ENCODE assay signal across 9 mouse cellular contexts in genomic region chr12:101084881-101085666, GRCm38 (mm10). TPM values are rescaled to one million over a fixed set of nuclear protein-coding genes. Genes with fewer than 3 reads are reported as not detected.
DNase-seq lines count a peak whose midpoint lies in the region; ATAC-seq and TF ChIP-seq lines count a peak whose summit lies in the region.
"Had no signal": no experiment of that assay in that cellular context is flagged by ENCODE, and none has a peak within 500 bp of the region (broad histone marks: within the 10 kb centered on the region; RNA-seq: fewer than 3 reads in every experiment).

No protein-coding gene starts in this region.

- H3K27ac ChIP-seq in heart, embryonic 12.5 days (ENCODE audit: poor library complexity, severe bottlenecking) = no peak overlapping the region
- H3K27ac ChIP-seq in forebrain, embryonic 16.5 days (ENCODE audit: low read length) = no peak overlapping the region
- peak overlapping the region; percentile 95 for H3K27ac ChIP-seq in liver, embryonic 15.5 days (replicated peaks)

- H3K27me3 ChIP-seq in heart, embryonic 12.5 days (replicated peaks) = no peaks in the 10 kb centered on the region
- H3K27me3 ChIP-seq in E14TG2a.4 (ENCODE audit: insufficient read depth, low read length) = no peaks in the 10 kb centered on the region
- no peaks in the 10 kb centered on the region for H3K27me3 ChIP-seq in forebrain, embryonic 16.5 days (replicated peaks; ENCODE audit: control insufficient read depth, insufficient read depth, low read length)
- no peaks in the 10 kb centered on the region for H3K27me3 ChIP-seq in liver, embryonic 15.5 days

- peak overlapping the region; percentile 99 for H3K4me2 ChIP-seq in heart, embryonic 12.5 days
- H3K4me2 ChIP-seq in forebrain, embryonic 16.5 days (ENCODE audit: low read length) = peak overlapping the region; percentile 59
- H3K4me2 ChIP-seq in liver, embryonic 15.5 days = peak overlapping the region; percentile 91

- 0 out of 2 replicates have a peak overlapping the region, but pooled peaks have one; percentile 79 for H3K4me3 ChIP-seq in heart, embryonic 12.5 days
- H3K4me3 ChIP-seq in E14TG2a.4 (replicated peaks; ENCODE audit: low read length) = peak overlapping the region; percentile 99; the same call in 1 of the 2 replicates
- H3K4me3 ChIP-seq in forebrain, embryonic 16.5 days (replicated peaks; ENCODE audit: low read length) = no peak overlapping the region
- no peak overlapping the region for H3K4me3 ChIP-seq in liver, embryonic 15.5 days (replicated peaks)

- no peak for TF ChIP-seq CTCF in E14TG2a.4 (conservative IDR thresholded peaks at IDR 0.05; ENCODE audit: low read length)

- no peak for ATAC-seq in heart, embryonic 12.5 days (ENCODE audit: insufficient number of reproducible peaks, low FRiP score)
- ATAC-seq in forebrain, embryonic 16.5 days = no peak
- peak; percentile 10; the same call in 1 of the 2 replicates for ATAC-seq in liver, embryonic 15.5 days (ENCODE audit: insufficient read depth)
- ATAC-seq in megakaryocyte-erythroid progenitor cell, adult 5-6 weeks (replicated peaks; ENCODE audit: low FRiP score, low TSS enrichment, poor library complexity, severe bottlenecking) = no peak

- 87% methylated on average over 9 of the region's 9 CpGs for WGBS in heart, embryonic 12.5 days
- 91% methylated on average over 9 of the region's 9 CpGs for WGBS in forebrain, embryonic 16.5 days
- WGBS in liver, embryonic 15.5 days (ENCODE audit: insufficient replicate concordance) = 66% methylated on average over 9 of the region's 9 CpGs

- no peaks in the 10 kb centered on the region for H3K9me3 ChIP-seq in heart, embryonic 12.5 days (replicated peaks)
- no peaks in the 10 kb centered on the region for H3K9me3 ChIP-seq in E14TG2a.4 (ENCODE audit: low read length)
- no peaks in the 10 kb centered on the region for H3K9me3 ChIP-seq in forebrain, embryonic 16.5 days (ENCODE audit: control insufficient read depth, low read length)
- no peaks in the 10 kb centered on the region for H3K9me3 ChIP-seq in liver, embryonic 15.5 days (replicated peaks)

- peaks cover 10% of the 10 kb centered on the region for H3K36me3 ChIP-seq in heart, embryonic 12.5 days
- H3K36me3 ChIP-seq in E14TG2a.4 (ENCODE audit: insufficient read depth, low read length) = peaks cover 16% of the 10 kb centered on the region
- no peaks in the 10 kb centered on the region for H3K36me3 ChIP-seq in forebrain, embryonic 16.5 days (ENCODE audit: control insufficient read depth, insufficient read depth)
- peaks cover 11% of the 10 kb centered on the region for H3K36me3 ChIP-seq in liver, embryonic 15.5 days (replicated peaks)

- no peak for DNase-seq in heart, adult 18-20 months
- no peak for DNase-seq in T-cell, adult 2 months (ENCODE audit: low spot score)
- no peak for DNase-seq in left cerebral cortex, adult 9 months (ENCODE audit: low spot score in 2 of 2)
- DNase-seq: B cell, adult 2 months had no signal

- H3K9ac ChIP-seq in heart, embryonic 12.5 days = 0 out of 2 replicates have a peak overlapping the region, but pooled peaks have one; percentile 96
- H3K9ac ChIP-seq in forebrain, embryonic 16.5 days (replicated peaks; ENCODE audit: low read depth, low read length) = no peak overlapping the region
- H3K9ac ChIP-seq in liver, embryonic 15.5 days = no peak overlapping the region

- peaks cover 23% of the 10 kb centered on the region for H3K4me1 ChIP-seq in heart, embryonic 12.5 days (replicated peaks)
- H3K4me1 ChIP-seq in E14TG2a.4 (replicated peaks; ENCODE audit: low read depth, low read length) = peaks cover 31% of the 10 kb centered on the region
- H3K4me1 ChIP-seq in forebrain, embryonic 16.5 days (replicated peaks; ENCODE audit: control insufficient read depth, insufficient read depth, low read length) = peaks cover 22% of the 10 kb centered on the region
- H3K4me1 ChIP-seq in liver, embryonic 15.5 days (replicated peaks) = peaks cover 35% of the 10 kb centered on the region

RNA-seq across cellular contexts. Expression of gene Ppp4r3a, which starts 1.6 kb away (rescaled TPM):
- polyA plus RNA-seq in heart, embryonic 12.5 days (2016; fragmentation: Nextera tagmentation; extraction: Ambion mirVana) = 49.1 and 51.3 TPM in 2 replicates
- total RNA-seq in heart, adult 18-20 months (2021) = 10 to 100 TPM; 21.1 to 23.0 TPM
- polyA plus RNA-seq in forebrain, embryonic 16.5 days (2015; fragmentation: Nextera tagmentation; extraction: Ambion mirVana) = 32.4 and 33.5 TPM in 2 replicates
- polyA plus RNA-seq in liver, embryonic 15.5 days (2015; fragmentation: Nextera tagmentation; extraction: Ambion mirVana) = 18.9 and 20.7 TPM in 2 replicates
- total RNA-seq in megakaryocyte-erythroid progenitor cell, adult 5-6 weeks (2014; fragmentation: Nextera tagmentation) = 108 TPM in 2 replicates
- total RNA-seq in megakaryocyte-erythroid progenitor cell, adult 5-6 weeks (2017) = 135 and 176 TPM in 2 replicates

RNA-seq across cellular contexts. Expression of gene Ccdc88c, which starts 56.2 kb away (rescaled TPM):
- polyA plus RNA-seq in heart, embryonic 12.5 days (2016; fragmentation: Nextera tagmentation; extraction: Ambion mirVana) = 2.0 and 2.3 TPM in 2 replicates
- 1 to 10 TPM; 3.6 to 4.0 TPM for total RNA-seq in heart, adult 18-20 months (2021)
- 18.1 and 20.7 TPM in 2 replicates for polyA plus RNA-seq in forebrain, embryonic 16.5 days (2015; fragmentation: Nextera tagmentation; extraction: Ambion mirVana)
- polyA plus RNA-seq in liver, embryonic 15.5 days (2015; fragmentation: Nextera tagmentation; extraction: Ambion mirVana) = 5.5 TPM in 2 replicates
- 57.8 and 68.4 TPM in 2 replicates for total RNA-seq in megakaryocyte-erythroid progenitor cell, adult 5-6 weeks (2014; fragmentation: Nextera tagmentation)
- 66.9 and 100 TPM in 2 replicates for total RNA-seq in megakaryocyte-erythroid progenitor cell, adult 5-6 weeks (2017)

Comparison
In these comparisons a context has a peak if more than half of its experiments do, and no peak if none do; other contexts are left out.
1. H3K4me3 ChIP-seq: peak in heart, embryonic 12.5 days (single experiment) and E14TG2a.4 (single experiment); none in forebrain, embryonic 16.5 days (single experiment) and liver, embryonic 15.5 days (single experiment).
2. Peak in every context shown above with its lines, with median percentiles within 50 percentile points of each other: H3K4me2 ChIP-seq.